ENCODE assay signal across 10 mouse cellular contexts in genomic region chr4:140153101-140153500, GRCm38 (mm10).
DNase-seq lines count a peak whose midpoint lies in the region; ATAC-seq and TF ChIP-seq lines count a peak whose summit lies in the region.
"Had no signal": no experiment of that assay in that cellular context is flagged by ENCODE, and none has a peak within 500 bp of the region (broad histone marks: within the 10 kb centered on the region; RNA-seq: fewer than 3 reads in every experiment).

No protein-coding gene starts in this region.

- H3K9ac ChIP-seq in kidney, embryonic 15.5 days = no peak overlapping the region
- H3K9ac ChIP-seq: embryonic facial prominence, embryonic 15.5 days; limb, embryonic 13.5 days had no signal

- peaks cover 14% of the 10 kb centered on the region; the same call in 1 of the 2 replicates for H3K27me3 ChIP-seq in kidney, embryonic 15.5 days
- H3K27me3 ChIP-seq: embryonic facial prominence, embryonic 15.5 days; limb, embryonic 13.5 days had no signal

- no peaks in the 10 kb centered on the region for H3K36me3 ChIP-seq in kidney, embryonic 15.5 days
- H3K36me3 ChIP-seq: embryonic facial prominence, embryonic 15.5 days; limb, embryonic 13.5 days had no signal

- ATAC-seq in kidney, embryonic 15.5 days (replicated peaks; ENCODE audit: low FRiP score) = no peak
- ATAC-seq in activated CD4-positive, CD25-positive, alpha-beta regulatory T cell, adult 4 months = no peak

- H3K4me3 ChIP-seq in kidney, embryonic 15.5 days (replicated peaks) = no peak overlapping the region
- H3K4me3 ChIP-seq in layer of hippocampus, adult 2 months = no peak overlapping the region
- H3K4me3 ChIP-seq: embryonic facial prominence, embryonic 15.5 days; limb, embryonic 13.5 days had no signal

- no peaks in the 10 kb centered on the region for H3K9me3 ChIP-seq in kidney, embryonic 15.5 days (replicated peaks)
- H3K9me3 ChIP-seq: embryonic facial prominence, embryonic 15.5 days; limb, embryonic 13.5 days had no signal

- H3K4me2 ChIP-seq in kidney, embryonic 15.5 days = no peak overlapping the region
- H3K4me2 ChIP-seq: embryonic facial prominence, embryonic 15.5 days; limb, embryonic 13.5 days had no signal

- peak; percentile 26 for DNase-seq in kidney, adult 9 months
- peak; percentile 73 for DNase-seq in ES-CJ7 (ENCODE audit: low read depth, low spot score)
- DNase-seq in adrenal gland, postnatal 10 days = peak; percentile 60
- DNase-seq in embryo, embryonic 9.5 days (ENCODE audit: extremely low spot score) = peak; percentile 59
- peak in 1 of 2 experiments; percentile 62 for DNase-seq in layer of hippocampus, adult 2 months (ENCODE audit: low spot score in 2 of 2)
- DNase-seq in retina, adult 2 months (ENCODE audit: low read depth, low spot score) = peak; percentile 45

- 0 out of 2 replicates have a peak, but pooled peaks cover under 1% of the 10 kb centered on the region for H3K4me1 ChIP-seq in kidney, embryonic 15.5 days
- H3K4me1 ChIP-seq: limb, embryonic 13.5 days had no signal

- 27% methylated on average over 7 of the region's 7 CpGs for WGBS in kidney, embryonic 15.5 days

- peak; percentile 98 for TF ChIP-seq CTCF in layer of hippocampus, adult 2 months (conservative IDR thresholded peaks at IDR 0.05)

- H3K27ac ChIP-seq in kidney, embryonic 15.5 days = no peak overlapping the region
- H3K27ac ChIP-seq in layer of hippocampus, adult 2 months = peak overlapping the region; percentile 84
- H3K27ac ChIP-seq: embryonic facial prominence, embryonic 15.5 days; limb, embryonic 13.5 days had no signal
